Mouse (Mus musculus): ENCODE measurements at regions not wholly inside any gene's neighbourhood (a gene's known extent, or its start where the extent isn't known, plus 50 kb on each side); places are given as distances from the start of the nearest gene placed in this dataset.

- Histone ChIP-seq H3K4me1 (ENCODE audit: control insufficient read depth, insufficient read depth, low read length) (no peaks in the 10 kb centered on the region), H3K36me3 (ENCODE audit: control insufficient read depth, insufficient read depth, low read length) (no peaks in the 10 kb centered on the region), H3K27me3 (ENCODE audit: control insufficient read depth, insufficient read depth, low read length) (no peaks in the 10 kb centered on the region), H3K9me3 (ENCODE audit: control insufficient read depth, low read depth, low read length) (no peaks in the 10 kb centered on the region), H3K4me3 (ENCODE audit: low read depth, low read length) (no peak overlapping the region), H3K4me2 (replicated peaks; ENCODE audit: low read depth, low read length) (no peak overlapping the region), H3K27ac (ENCODE audit: low read length) (no peak overlapping the region), H3K9ac (replicated peaks; ENCODE audit: low read depth, low read length) (no peak overlapping the region)
- 80% methylated on average over 3 of the region's 3 CpGs for WGBS
- ATAC-seq (ENCODE audit: insufficient number of reproducible peaks, insufficient read depth, low FRiP score, low read depth): no peak
Measured at GRCm38 (mm10) chr5:85753109-85753508, 312.3 kb downstream of the Cenpc1 start.

GRCm38 (mm10) chr5:85751649-85752048 is 313.7 kb downstream of the Cenpc1 start:
- H3K27ac ChIP-seq (ENCODE audit: low read length): no peak overlapping the region
- ATAC-seq (ENCODE audit: insufficient number of reproducible peaks, insufficient read depth, low FRiP score, low read depth): no peak
- H3K27me3 ChIP-seq (ENCODE audit: control insufficient read depth, insufficient read depth, low read length): no peaks in the 10 kb centered on the region
- no peaks in the 10 kb centered on the region for H3K4me1 ChIP-seq (ENCODE audit: control insufficient read depth, insufficient read depth, low read length)
- no peak overlapping the region for H3K9ac ChIP-seq (replicated peaks; ENCODE audit: low read depth, low read length)
- no peaks in the 10 kb centered on the region for H3K36me3 ChIP-seq (ENCODE audit: control insufficient read depth, insufficient read depth, low read length)
- no peaks in the 10 kb centered on the region for H3K9me3 ChIP-seq (ENCODE audit: control insufficient read depth, low read depth, low read length)
- H3K4me3 ChIP-seq (ENCODE audit: low read depth, low read length): no peak overlapping the region
- H3K4me2 ChIP-seq (replicated peaks; ENCODE audit: low read depth, low read length): no peak overlapping the region
- WGBS: 73% methylated on average over 2 of the region's 2 CpGs

- Histone ChIP-seq H3K4me3 (ENCODE audit: low read depth, low read length) (no peak overlapping the region), H3K4me2 (replicated peaks; ENCODE audit: low read depth, low read length) (no peak overlapping the region), H3K9ac (replicated peaks; ENCODE audit: low read depth, low read length) (no peak overlapping the region), H3K27me3 (ENCODE audit: control insufficient read depth, insufficient read depth, low read length) (no peaks in the 10 kb centered on the region), H3K36me3 (ENCODE audit: control insufficient read depth, insufficient read depth, low read length) (no peaks in the 10 kb centered on the region), H3K9me3 (ENCODE audit: control insufficient read depth, low read depth, low read length) (no peaks in the 10 kb centered on the region), H3K27ac (ENCODE audit: low read length) (no peak overlapping the region), H3K4me1 (ENCODE audit: control insufficient read depth, insufficient read depth, low read length) (no peaks in the 10 kb centered on the region)
- WGBS: 57% methylated on average over 1 of the region's 1 CpGs
- ATAC-seq (ENCODE audit: insufficient number of reproducible peaks, insufficient read depth, low FRiP score, low read depth): no peak
Measured at GRCm38 (mm10) chr5:85750893-85751292, 314.5 kb downstream of the Cenpc1 start.

- WGBS: 71% methylated on average over 3 of the region's 3 CpGs
Measured at GRCm38 (mm10) chr5:85729613-85730012, 335.8 kb downstream of the Cenpc1 start.

GRCm38 (mm10) chr5:85707345-85707744 is 358.0 kb downstream of the Cenpc1 start:
- no peak for ATAC-seq (ENCODE audit: insufficient number of reproducible peaks, insufficient read depth, low FRiP score, low read depth)
- no peak overlapping the region for H3K27ac ChIP-seq (ENCODE audit: low read length)
- 77% methylated on average over 9 of the region's 9 CpGs for WGBS
- no peaks in the 10 kb centered on the region for H3K9me3 ChIP-seq (ENCODE audit: control insufficient read depth, low read depth, low read length)
- no peak overlapping the region for H3K9ac ChIP-seq (replicated peaks; ENCODE audit: low read depth, low read length)
- no peak overlapping the region for H3K4me2 ChIP-seq (replicated peaks; ENCODE audit: low read depth, low read length)
- H3K36me3 ChIP-seq (ENCODE audit: control insufficient read depth, insufficient read depth, low read length): no peaks in the 10 kb centered on the region
- H3K4me1 ChIP-seq (ENCODE audit: control insufficient read depth, insufficient read depth, low read length): no peaks in the 10 kb centered on the region
- no peaks in the 10 kb centered on the region for H3K27me3 ChIP-seq (ENCODE audit: control insufficient read depth, insufficient read depth, low read length)
- no peak overlapping the region for H3K4me3 ChIP-seq (ENCODE audit: low read depth, low read length)

More at GRCm38 (mm10) chr5:85729613-85730012, 335.8 kb downstream of the Cenpc1 start:
- Histone ChIP-seq H3K4me3 (ENCODE audit: low read depth, low read length) (no peak overlapping the region), H3K4me2 (replicated peaks; ENCODE audit: low read depth, low read length) (no peak overlapping the region), H3K4me1 (ENCODE audit: control insufficient read depth, insufficient read depth, low read length) (no peaks in the 10 kb centered on the region), H3K9me3 (ENCODE audit: control insufficient read depth, low read depth, low read length) (no peaks in the 10 kb centered on the region), H3K27ac (ENCODE audit: low read length) (no peak overlapping the region), H3K36me3 (ENCODE audit: control insufficient read depth, insufficient read depth, low read length) (no peaks in the 10 kb centered on the region), H3K27me3 (ENCODE audit: control insufficient read depth, insufficient read depth, low read length) (no peaks in the 10 kb centered on the region), H3K9ac (replicated peaks; ENCODE audit: low read depth, low read length) (no peak overlapping the region)
- ATAC-seq (ENCODE audit: insufficient number of reproducible peaks, insufficient read depth, low FRiP score, low read depth): no peak

GRCm38 (mm10) chr5:85706598-85706997 is 358.8 kb downstream of the Cenpc1 start:
- H3K4me3 ChIP-seq (ENCODE audit: low read depth, low read length): no peak overlapping the region

GRCm38 (mm10) chr5:85706084-85706483 is 359.3 kb downstream of the Cenpc1 start:
- H3K4me3 ChIP-seq (ENCODE audit: low read depth, low read length): no peak overlapping the region
- H3K27me3 ChIP-seq (ENCODE audit: control insufficient read depth, insufficient read depth, low read length): no peaks in the 10 kb centered on the region
- H3K36me3 ChIP-seq (ENCODE audit: control insufficient read depth, insufficient read depth, low read length): no peaks in the 10 kb centered on the region
- 48% methylated on average over 3 of the region's 3 CpGs for WGBS
- no peak for ATAC-seq (ENCODE audit: insufficient number of reproducible peaks, insufficient read depth, low FRiP score, low read depth)
- no peak overlapping the region for H3K4me2 ChIP-seq (replicated peaks; ENCODE audit: low read depth, low read length)
- no peaks in the 10 kb centered on the region for H3K9me3 ChIP-seq (ENCODE audit: control insufficient read depth, low read depth, low read length)
- H3K4me1 ChIP-seq (ENCODE audit: control insufficient read depth, insufficient read depth, low read length): no peaks in the 10 kb centered on the region
- H3K9ac ChIP-seq (replicated peaks; ENCODE audit: low read depth, low read length): no peak overlapping the region
- H3K27ac ChIP-seq (ENCODE audit: low read length): no peak overlapping the region

More at GRCm38 (mm10) chr5:85706598-85706997, 358.8 kb downstream of the Cenpc1 start:
- H3K36me3 ChIP-seq (ENCODE audit: control insufficient read depth, insufficient read depth, low read length): no peaks in the 10 kb centered on the region
- H3K27me3 ChIP-seq (ENCODE audit: control insufficient read depth, insufficient read depth, low read length): no peaks in the 10 kb centered on the region
- no peak overlapping the region for H3K4me2 ChIP-seq (replicated peaks; ENCODE audit: low read depth, low read length)
- H3K9ac ChIP-seq (replicated peaks; ENCODE audit: low read depth, low read length): no peak overlapping the region
- no peak overlapping the region for H3K27ac ChIP-seq (ENCODE audit: low read length)
- no peaks in the 10 kb centered on the region for H3K4me1 ChIP-seq (ENCODE audit: control insufficient read depth, insufficient read depth, low read length)
- WGBS: 73% methylated on average over 1 of the region's 1 CpGs
- ATAC-seq (ENCODE audit: insufficient number of reproducible peaks, insufficient read depth, low FRiP score, low read depth): no peak
- no peaks in the 10 kb centered on the region for H3K9me3 ChIP-seq (ENCODE audit: control insufficient read depth, low read depth, low read length)

- Histone ChIP-seq H3K27ac (ENCODE audit: low read length) (no peak overlapping the region), H3K4me2 (replicated peaks; ENCODE audit: low read depth, low read length) (no peak overlapping the region), H3K4me3 (ENCODE audit: low read depth, low read length) (no peak overlapping the region), H3K27me3 (ENCODE audit: control insufficient read depth, insufficient read depth, low read length) (no peaks in the 10 kb centered on the region), H3K36me3 (ENCODE audit: control insufficient read depth, insufficient read depth, low read length) (no peaks in the 10 kb centered on the region), H3K9ac (replicated peaks; ENCODE audit: low read depth, low read length) (no peak overlapping the region), H3K4me1 (ENCODE audit: control insufficient read depth, insufficient read depth, low read length) (no peaks in the 10 kb centered on the region), H3K9me3 (ENCODE audit: control insufficient read depth, low read depth, low read length) (no peaks in the 10 kb centered on the region)
- 92% methylated on average over 4 of the region's 4 CpGs for WGBS
- no peak for ATAC-seq (ENCODE audit: insufficient number of reproducible peaks, insufficient read depth, low FRiP score, low read depth)
Measured at GRCm38 (mm10) chr5:85677872-85678271, 387.5 kb downstream of the Cenpc1 start.

GRCm38 (mm10) chr5:85671121-85671520 is 394.3 kb downstream of the Cenpc1 start:
- Histone ChIP-seq H3K4me1 (ENCODE audit: control insufficient read depth, insufficient read depth, low read length) (no peaks in the 10 kb centered on the region), H3K27me3 (ENCODE audit: control insufficient read depth, insufficient read depth, low read length) (no peaks in the 10 kb centered on the region), H3K9ac (replicated peaks; ENCODE audit: low read depth, low read length) (no peak overlapping the region), H3K9me3 (ENCODE audit: control insufficient read depth, low read depth, low read length) (no peaks in the 10 kb centered on the region), H3K36me3 (ENCODE audit: control insufficient read depth, insufficient read depth, low read length) (no peaks in the 10 kb centered on the region), H3K4me2 (replicated peaks; ENCODE audit: low read depth, low read length) (no peak overlapping the region), H3K4me3 (ENCODE audit: low read depth, low read length) (no peak overlapping the region), H3K27ac (ENCODE audit: low read length) (no peak overlapping the region)
- 70% methylated on average over 1 of the region's 1 CpGs for WGBS
- ATAC-seq (ENCODE audit: insufficient number of reproducible peaks, insufficient read depth, low FRiP score, low read depth): no peak

All from stomach, embryonic 14.5 days (tissue).